Mouse (Mus musculus) spleen, postnatal 36 days (tissue): ENCODE results near the gene Car11.
A peak's percentile ranks its signal among the peaks of the same experiment; 100 is the strongest.

Experiments used
- DNase-seq, 2 experiments: peaks; one replicate each; pipeline ENCODE4 v3.0.0; 2022; ENCODE audit warnings: low spot score in 2 of 2, mixed read lengths in 1 of 2

Car11 gene

GRCm38 (mm10) chr7:45710477-45711191 is 11.0 kb downstream of the Car11 start:
- no peak for DNase-seq

- no peak for DNase-seq
Observed at GRCm38 (mm10) chr7:45711316-45712021, 11.8 kb downstream of the Car11 start.

DNA sequence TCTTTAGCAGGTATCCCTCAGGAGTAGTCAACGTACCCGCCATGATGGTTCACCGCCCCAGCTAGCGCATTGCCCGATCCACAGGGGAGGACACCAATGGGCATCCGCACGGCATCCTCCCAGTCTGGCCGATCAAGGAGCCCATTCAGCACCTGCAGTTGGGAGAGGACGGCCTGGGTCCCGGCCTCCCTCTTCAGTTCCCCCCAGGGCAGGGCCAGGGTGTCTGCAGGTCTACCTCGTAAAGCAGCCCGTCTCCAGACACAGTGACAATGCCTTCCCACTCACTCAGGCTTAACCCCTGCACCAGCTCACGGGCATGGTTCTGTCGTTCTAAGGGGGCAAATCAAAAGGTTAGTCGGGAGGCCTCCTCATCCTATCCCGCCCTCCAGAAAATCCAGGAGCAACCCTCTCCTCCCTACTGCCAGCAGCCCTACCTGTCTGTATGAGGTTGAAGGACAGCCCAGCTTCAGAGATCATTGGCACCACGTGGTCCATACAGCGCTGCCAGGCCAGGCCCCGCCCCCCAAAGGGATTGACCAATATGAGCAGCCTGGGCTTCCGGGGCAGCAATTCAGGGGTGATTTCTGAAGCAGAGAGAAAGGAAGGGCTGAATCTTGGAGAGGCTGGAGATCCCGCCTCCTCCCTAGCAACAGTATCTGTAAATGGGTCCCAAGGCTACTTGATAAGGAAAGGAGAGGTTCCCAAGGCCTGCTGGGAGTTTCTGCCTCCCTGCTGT is 12.5 kb downstream of the Car11 start:
- no peak for DNase-seq

DNA sequence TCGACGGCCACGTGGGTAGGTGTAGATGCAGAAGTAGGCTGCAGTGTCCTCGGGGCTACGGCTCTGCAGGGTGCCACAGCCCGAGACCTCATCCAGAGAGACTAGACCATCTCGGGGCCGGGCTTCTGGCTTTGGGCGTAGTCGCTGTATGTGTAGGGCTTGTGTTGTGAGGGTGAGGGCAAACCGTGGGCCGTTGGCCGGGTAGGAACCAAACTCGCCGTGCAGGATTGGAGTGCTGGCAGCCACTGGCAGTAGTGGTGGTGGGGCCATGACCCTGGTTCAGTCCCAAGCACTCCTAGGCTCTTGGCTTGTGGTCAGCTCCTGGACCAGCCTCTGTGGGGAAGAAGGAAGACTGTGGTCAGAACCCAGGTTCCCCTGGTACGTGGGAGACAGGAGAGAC is 13.8 kb downstream of the Car11 start:
- no peak for DNase-seq

GRCm38 (mm10) chr7:45713881-45714520 is 14.4 kb downstream of the Car11 start:
- DNase-seq = no peak

DNA sequence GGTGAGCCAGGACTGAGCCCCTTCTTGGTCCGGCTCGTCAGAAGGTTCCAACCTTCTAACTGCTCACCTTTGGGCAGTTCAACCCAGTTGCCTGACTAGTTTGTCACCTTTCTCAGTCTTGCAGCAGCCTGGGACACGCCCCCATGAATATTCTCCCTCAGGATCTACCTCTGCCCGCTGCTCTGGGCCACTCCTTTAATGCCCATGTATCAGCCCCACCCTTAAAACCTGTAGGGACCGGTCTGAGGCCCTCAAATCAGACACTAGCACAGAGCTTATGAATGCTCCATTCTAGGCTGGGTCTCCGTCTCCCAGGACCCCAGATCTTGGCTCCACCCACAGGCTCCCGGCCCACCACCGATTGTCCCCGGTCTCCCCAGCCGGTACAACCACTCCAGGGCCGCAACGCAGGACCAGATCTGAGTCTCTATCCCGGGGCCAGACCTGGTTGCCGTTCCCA is 15.0 kb downstream of the Car11 start:
- DNase-seq = no peak

DNA sequence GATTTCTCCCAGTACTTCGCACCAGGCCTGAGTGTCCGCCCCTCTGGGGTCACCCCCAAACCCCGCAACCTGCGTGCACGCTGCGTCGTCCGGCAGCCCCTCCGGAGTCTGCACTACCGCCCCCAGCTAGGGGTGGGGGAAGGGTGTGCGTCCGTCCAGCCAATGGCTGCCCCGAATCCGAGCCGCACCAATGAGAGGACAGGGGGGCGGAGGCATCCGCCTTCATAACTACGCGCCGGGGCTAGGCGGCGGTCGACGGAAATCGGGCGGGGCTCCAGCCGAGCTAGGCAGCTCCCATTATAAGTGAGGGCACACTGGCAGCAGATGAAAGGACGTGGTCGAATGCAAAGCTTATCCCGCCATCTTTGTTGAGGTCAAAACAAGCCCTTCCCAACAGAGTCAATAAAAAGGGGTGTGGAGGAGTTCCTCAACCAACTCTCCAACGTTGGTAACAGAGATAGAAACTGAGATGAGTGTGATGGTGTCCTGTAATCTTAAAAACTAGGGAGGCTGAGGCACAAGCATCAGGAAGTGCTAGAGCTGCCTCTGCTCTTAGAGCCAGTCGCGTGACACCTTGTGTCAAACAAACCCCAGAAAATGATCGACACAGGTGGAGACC is 15.6 kb downstream of the Car11 start, which contains the start of gene Rpl18:
Rpl18 (plus strand) TSS at position 368 of the 619 bp plus-strand sequence.
- DNase-seq = peak; percentile 97 to 98

- peak in 1 of 2 experiments; percentile 51 for DNase-seq
Observed at GRCm38 (mm10) chr7:45715741-45716459, 16.3 kb downstream of the Car11 start.

- DNase-seq = no peak
Observed at GRCm38 (mm10) chr7:45716460-45716857, 16.8 kb downstream of the Car11 start.

DNA sequence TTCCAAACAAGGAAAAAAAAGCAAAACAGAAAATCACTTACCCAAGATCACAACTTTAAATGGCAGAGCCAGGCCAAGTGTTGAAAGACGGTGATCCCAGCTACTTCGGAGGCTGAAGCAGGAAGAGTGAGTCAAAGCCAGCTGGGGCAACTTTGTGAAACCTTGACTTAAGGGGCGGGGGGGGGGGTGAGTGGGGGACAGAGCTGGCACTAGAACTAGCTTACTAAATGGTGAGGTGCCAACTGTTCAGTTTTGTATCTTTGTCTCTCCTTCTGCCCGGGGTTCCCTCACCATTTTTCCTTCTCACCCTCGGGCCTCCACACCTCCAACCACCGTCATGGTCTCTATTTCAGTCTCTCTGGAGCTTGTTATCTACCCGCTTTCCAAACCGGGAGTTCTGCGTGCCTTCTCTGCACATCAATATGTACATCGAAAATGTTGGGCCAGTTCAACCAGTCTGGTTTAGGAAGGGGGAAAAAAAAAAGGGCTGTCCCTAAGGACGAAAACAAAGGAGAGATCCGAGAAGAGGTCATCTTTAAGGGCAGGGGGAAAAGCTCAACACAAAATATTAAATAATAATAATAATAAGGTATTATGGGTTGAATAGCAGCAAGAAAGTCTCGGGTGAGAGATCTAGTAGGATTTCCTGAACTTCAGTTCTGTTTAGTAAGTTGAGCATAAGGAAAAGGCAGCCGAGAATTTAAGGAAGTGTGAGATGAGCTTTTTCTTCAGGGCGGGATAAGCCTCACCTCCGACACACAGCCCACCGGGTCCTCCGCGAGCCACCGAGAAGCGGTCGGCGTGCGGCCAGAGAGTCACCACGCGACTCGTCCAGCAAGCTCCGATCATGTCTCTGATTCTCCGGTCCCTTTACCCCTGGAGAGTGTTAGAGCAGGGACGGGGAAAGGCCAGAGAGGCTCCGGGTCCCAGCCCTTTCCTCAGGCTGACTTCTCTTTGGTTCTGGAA is 17.6 kb downstream of the Car11 start:
- DNase-seq = no peak

DNA sequence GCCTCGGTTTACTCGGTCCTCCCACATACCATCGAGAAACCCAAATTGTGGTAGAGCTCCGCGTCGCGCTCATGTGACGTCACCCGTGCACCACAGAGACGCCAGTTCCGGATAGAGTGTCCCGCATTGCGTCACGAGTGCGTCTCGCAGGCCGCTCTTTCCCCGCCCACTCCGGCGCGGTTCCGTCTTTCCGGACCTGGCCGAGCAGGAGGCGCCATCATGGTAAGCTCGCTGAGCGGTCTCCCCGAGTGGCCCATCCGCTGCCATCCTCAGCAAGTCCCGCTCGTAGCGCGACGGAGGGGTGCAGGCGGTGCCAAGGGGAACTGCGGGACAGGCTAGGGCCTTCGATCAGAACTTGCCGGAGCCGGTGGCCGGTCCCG is 18.3 kb downstream of the Car11 start, which contains the start of gene Sphk2:
Sphk2 (minus strand) TSS at position 85 of the 380 bp plus-strand sequence.
- DNase-seq = peak; percentile 94 to 97

DNA sequence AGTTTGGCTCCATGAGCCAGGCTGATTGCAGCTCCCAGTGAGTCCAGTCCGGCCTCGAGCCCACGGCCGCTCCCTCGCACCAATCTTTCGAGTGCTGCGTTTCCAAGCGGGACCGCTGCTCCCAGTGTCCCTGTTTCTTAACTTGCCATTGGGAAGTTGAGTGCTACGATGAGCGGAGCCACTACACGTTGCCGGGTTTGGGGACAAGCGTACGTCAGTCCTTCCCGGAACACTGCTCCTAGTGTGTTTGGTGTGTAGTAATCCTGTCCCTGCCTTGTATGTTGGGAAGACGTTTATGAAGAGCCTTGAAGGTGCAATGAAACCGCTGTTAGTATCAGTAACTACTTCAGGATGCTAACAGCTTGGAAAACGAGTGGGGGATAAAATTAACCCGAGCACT is 18.7 kb downstream of the Car11 start:
- DNase-seq = no peak

DNA sequence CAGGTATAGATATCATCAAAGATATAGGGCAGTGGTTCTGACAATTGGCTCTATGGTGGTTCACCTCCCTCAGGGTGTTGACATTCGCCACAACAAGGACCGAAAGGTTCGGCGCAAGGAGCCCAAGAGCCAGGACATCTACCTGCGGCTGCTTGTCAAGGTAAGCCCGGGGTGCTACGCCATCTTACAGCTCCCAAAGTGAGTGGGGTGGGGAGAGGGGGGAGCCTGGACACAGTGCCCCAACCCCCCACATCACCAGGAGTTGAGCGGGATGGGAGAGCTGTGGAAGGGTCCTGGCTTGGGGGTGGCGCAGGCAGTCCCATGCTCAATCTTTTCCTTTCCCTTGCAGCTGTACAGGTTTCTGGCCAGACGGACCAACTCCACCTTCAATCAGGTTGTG is 19.5 kb downstream of the Car11 start:
- no peak for DNase-seq

- DNase-seq = no peak
Observed at GRCm38 (mm10) chr7:45719738-45720412, 20.2 kb downstream of the Car11 start.

DNA sequence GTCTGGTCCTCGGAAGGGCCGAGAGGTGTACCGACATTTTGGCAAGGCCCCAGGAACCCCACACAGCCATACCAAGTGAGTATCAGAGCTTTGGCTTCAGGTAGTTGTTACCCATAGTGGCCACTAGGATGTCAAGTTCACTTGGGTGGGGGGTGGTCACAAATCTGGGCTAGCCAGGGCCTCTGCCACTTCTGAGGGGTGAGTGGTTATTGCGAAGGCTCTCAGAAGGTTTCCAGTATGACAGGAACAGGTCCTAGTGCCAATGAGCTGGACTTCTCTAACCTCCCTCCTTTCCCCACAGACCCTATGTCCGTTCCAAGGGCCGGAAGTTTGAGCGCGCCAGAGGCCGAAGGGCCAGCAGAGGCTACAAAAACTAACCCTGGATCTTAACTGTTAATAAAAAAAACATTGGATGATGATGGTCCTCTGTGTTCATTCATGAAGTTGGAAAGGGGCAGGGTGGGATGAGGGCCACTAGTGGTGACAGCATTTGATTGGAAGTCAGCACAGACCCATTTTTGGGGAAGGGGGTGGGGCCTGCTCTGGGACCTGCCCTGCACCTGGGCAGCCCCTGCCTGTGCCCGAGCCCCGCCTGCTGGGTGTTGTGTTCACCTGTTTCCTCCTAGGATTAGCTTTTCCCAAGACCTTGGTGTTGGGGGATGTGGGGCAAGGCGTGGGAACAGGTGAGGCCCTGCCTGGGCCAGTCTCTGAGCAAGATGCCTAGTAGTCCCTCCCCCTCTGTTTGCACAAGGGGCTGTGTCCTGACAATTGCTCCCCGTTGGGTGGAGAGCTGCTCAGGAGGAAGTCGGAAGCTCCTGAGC is 21.0 kb downstream of the Car11 start, which contains the start of gene Fam83e:
Fam83e (plus strand) TSS at position 800 of the 821 bp plus-strand sequence.
- DNase-seq = no peak

DNA sequence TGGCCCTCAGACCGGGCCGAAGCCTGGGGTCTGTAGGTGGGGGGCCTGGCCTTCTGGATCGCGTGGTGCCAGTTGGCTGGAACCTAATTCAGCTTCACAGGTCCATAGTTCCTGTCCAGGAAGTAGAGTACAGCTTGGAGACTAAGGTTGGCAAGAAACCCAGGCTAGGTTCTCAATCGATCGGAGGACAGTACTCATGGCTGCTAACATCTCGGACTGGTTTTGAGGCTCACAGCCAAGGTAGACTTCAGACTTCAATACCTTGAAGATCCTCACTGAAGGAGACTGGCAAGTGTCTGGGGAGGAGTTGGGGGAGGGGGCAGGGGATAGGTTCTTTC is 21.6 kb downstream of the Car11 start:
- DNase-seq = no peak

- DNase-seq = no peak
Observed at GRCm38 (mm10) chr7:45721642-45722347, 22.2 kb downstream of the Car11 start.

- peak in 1 of 2 experiments; percentile 1 for DNase-seq
Observed at GRCm38 (mm10) chr7:45722348-45722713, 22.7 kb downstream of the Car11 start.
